Mouse (Mus musculus) limb, embryonic 15.5 days (tissue): ENCODE results near the gene Chd9. TPM values are rescaled to one million over a fixed set of nuclear protein-coding genes. Genes with fewer than 3 reads are reported as not detected.

Experiments used
- ATAC-seq: fragments of 200-750 bp; cut with Nextera tagmentation; 2 replicates; pipeline ENCODE4 v1.8.0; 2017; ENCODE audit warnings: low read depth, moderate TSS enrichment; ENCODE audit not compliant: insufficient number of reproducible peaks, low FRiP score, low TSS enrichment
- H3K27ac ChIP-seq: fragments of 300-500 bp; sonication (generic); 2 replicates; pipeline ENCODE4 v1.5.1; 2015; ENCODE audit warnings: moderate library complexity, mild to moderate bottlenecking, inconsistent platforms
- H3K27me3 ChIP-seq: fragments of 300-500 bp; sonication (generic); 2 replicates; pipeline ENCODE4 v1.6.1; 2015; ENCODE audit warnings: inconsistent platforms
- H3K36me3 ChIP-seq: fragments of 300-500 bp; sonication (generic); 2 replicates; pipeline ENCODE4 v1.6.1; 2015; ENCODE audit warnings: inconsistent platforms
- H3K4me1 ChIP-seq: fragments of 300-500 bp; sonication (generic); 2 replicates; pipeline ENCODE4 v1.6.1; 2015; ENCODE audit warnings: inconsistent platforms
- H3K4me2 ChIP-seq: fragments of 300-500 bp; sonication (generic); 2 replicates; pipeline ENCODE4 v1.6.1; 2015; ENCODE audit warnings: mild to moderate bottlenecking, inconsistent platforms
- H3K4me3 ChIP-seq: fragments of 300-500 bp; sonication (generic); 2 replicates; pipeline ENCODE4 v1.5.1; 2015; ENCODE audit warnings: mild to moderate bottlenecking, inconsistent platforms
- H3K9ac ChIP-seq: fragments of 300-500 bp; sonication (generic); 2 replicates; pipeline ENCODE4 v1.6.1; 2015; ENCODE audit warnings: inconsistent platforms
- H3K9me3 ChIP-seq: fragments of 300-500 bp; sonication (generic); 2 replicates; pipeline ENCODE4 v1.6.1; 2016; ENCODE audit warnings: inconsistent platforms
- WGBS: fragments of 180-500 bp; shearing (Covaris S2); methylation state at CpG from one replicate; pipeline ENCODE4 v1.1.7; 2015; 5-methylcytosine and 5-hydroxymethylcytosine counted together
- microRNA-seq: library from miRNA; unstranded; fragments of <30 nt; microRNA quantifications from one replicate; pipeline ENCODE4, GENCODE M21; 2016
- polyA plus RNA-seq: library from polyadenylated mRNA; unstranded; fragments of >200 nt; fragmentation: Nextera tagmentation; extraction: Ambion mirVana; gene quantifications from 2 replicates; pipeline ENCODE4 v1.2.1, GENCODE M21; 2015

Gene Chd9
- polyA plus RNA-seq, 1 experiment from 2014 or later, result 128 TPM

GRCm38 (mm10) chr8:91079678-91080077 lies 251.5 kb downstream of the Chd9 start:
- Histone ChIP-seq H3K36me3 (peaks cover 47% of the 10 kb centered on the region), H3K4me1 (no peaks in the 10 kb centered on the region), H3K4me3 (no peak overlapping the region), H3K27ac (no peak overlapping the region), H3K27me3 (no peaks in the 10 kb centered on the region), H3K9me3 (no peaks in the 10 kb centered on the region), H3K4me2 (no peak overlapping the region), H3K9ac (no peak overlapping the region)
- no peak for ATAC-seq
- 99% methylated on average over 2 of the region's 2 CpGs for WGBS

GRCm38 (mm10) chr8:91081911-91082310 lies 253.8 kb downstream of the Chd9 start:
- Histone ChIP-seq H3K27me3 (no peaks in the 10 kb centered on the region), H3K9me3 (no peaks in the 10 kb centered on the region), H3K27ac (no peak overlapping the region), H3K4me2 (no peak overlapping the region), H3K36me3 (peaks cover 60% of the 10 kb centered on the region), H3K4me1 (no peaks in the 10 kb centered on the region), H3K9ac (no peak overlapping the region), H3K4me3 (no peak overlapping the region)
- 78% methylated on average over 7 of the region's 7 CpGs for WGBS
- no peak for ATAC-seq

- ATAC-seq, result no peak
- Histone ChIP-seq H3K27ac (no peak overlapping the region), H3K36me3 (peaks cover 55% of the 10 kb centered on the region), H3K4me3 (no peak overlapping the region), H3K9me3 (no peaks in the 10 kb centered on the region), H3K27me3 (no peaks in the 10 kb centered on the region), H3K4me1 (no peaks in the 10 kb centered on the region), H3K4me2 (no peak overlapping the region), H3K9ac (no peak overlapping the region)
- WGBS, result 89% methylated on average over 12 of the region's 12 CpGs
Measured at GRCm38 (mm10) chr8:91082428-91082827, 254.3 kb downstream of the Chd9 start.

- no peak overlapping the region for H3K27ac ChIP-seq
- H3K4me2 ChIP-seq, result no peak overlapping the region
- H3K36me3 ChIP-seq, result peaks cover 54% of the 10 kb centered on the region
- no peaks in the 10 kb centered on the region for H3K4me1 ChIP-seq
- no peaks in the 10 kb centered on the region for H3K9me3 ChIP-seq
- no peak overlapping the region for H3K4me3 ChIP-seq
- H3K27me3 ChIP-seq, result no peaks in the 10 kb centered on the region
- ATAC-seq, result no peak
- WGBS, result 87% methylated on average over 7 of the region's 7 CpGs
- no peak overlapping the region for H3K9ac ChIP-seq
Measured at GRCm38 (mm10) chr8:91088452-91088851, 260.3 kb downstream of the Chd9 start.

- peaks cover 50% of the 10 kb centered on the region for H3K36me3 ChIP-seq
- 88% methylated on average over 2 of the region's 2 CpGs for WGBS
Measured at GRCm38 (mm10) chr8:91089601-91090000, 261.4 kb downstream of the Chd9 start.

GRCm38 (mm10) chr8:91094135-91094534 lies 266.0 kb downstream of the Chd9 start:
- Histone ChIP-seq H3K4me1 (no peaks in the 10 kb centered on the region), H3K9ac (no peak overlapping the region), H3K36me3 (peaks cover 49% of the 10 kb centered on the region)

More at GRCm38 (mm10) chr8:91089601-91090000, 261.4 kb downstream of the Chd9 start:
- H3K4me3 ChIP-seq, result no peak overlapping the region
- no peaks in the 10 kb centered on the region for H3K9me3 ChIP-seq
- H3K9ac ChIP-seq, result no peak overlapping the region
- H3K27me3 ChIP-seq, result no peaks in the 10 kb centered on the region
- no peaks in the 10 kb centered on the region for H3K4me1 ChIP-seq
- no peak overlapping the region for H3K27ac ChIP-seq
- H3K4me2 ChIP-seq, result no peak overlapping the region
- ATAC-seq, result no peak

GRCm38 (mm10) chr8:91098106-91098505 lies 270.0 kb downstream of the Chd9 start:
- no peaks in the 10 kb centered on the region for H3K27me3 ChIP-seq
- peaks cover 43% of the 10 kb centered on the region for H3K36me3 ChIP-seq
- no peak for ATAC-seq
- H3K27ac ChIP-seq, result no peak overlapping the region
- no peak overlapping the region for H3K4me3 ChIP-seq
- 92% methylated on average over 6 of the region's 6 CpGs for WGBS
- H3K4me1 ChIP-seq, result no peaks in the 10 kb centered on the region
- H3K4me2 ChIP-seq, result no peak overlapping the region
- H3K9me3 ChIP-seq, result no peaks in the 10 kb centered on the region
- H3K9ac ChIP-seq, result no peak overlapping the region

More at GRCm38 (mm10) chr8:91094135-91094534, 266.0 kb downstream of the Chd9 start:
- ATAC-seq, result no peak
- no peaks in the 10 kb centered on the region for H3K9me3 ChIP-seq
- 88% methylated on average over 5 of the region's 5 CpGs for WGBS
- H3K27me3 ChIP-seq, result no peaks in the 10 kb centered on the region
- no peak overlapping the region for H3K4me3 ChIP-seq
- no peak overlapping the region for H3K27ac ChIP-seq
- H3K4me2 ChIP-seq, result no peak overlapping the region

Small RNA genes within 50 kb of the gene (microRNA-seq; reads per million reads assigned to microRNA genes)
- gene Gm44382, result not detected

Other genes starting within 250 kb of the Chd9 start
- gene Gm19935, start 11.0 kb upstream of the Chd9 start, polyA plus RNA-seq, result not detected in 2 replicates
- gene Rbl2, start 241.7 kb downstream of the Chd9 start, polyA plus RNA-seq, result 19.1 and 19.6 TPM in 2 replicates